Mouse (Mus musculus) ES-Bruce4 (cell line): ENCODE results near the gene 0610030E20Rik.

ENCODE experiments used
- CTCF ChIP-seq: IDR thresholded peaks from one replicate; pipeline ENCODE4 v1.8.1; 2011; ENCODE audit warnings: low read depth, low read length
- POLR2A ChIP-seq: IDR thresholded peaks from one replicate; pipeline ENCODE4 v1.8.1; 2011; ENCODE audit warnings: low read length; ENCODE audit not compliant: insufficient read depth

DNA sequence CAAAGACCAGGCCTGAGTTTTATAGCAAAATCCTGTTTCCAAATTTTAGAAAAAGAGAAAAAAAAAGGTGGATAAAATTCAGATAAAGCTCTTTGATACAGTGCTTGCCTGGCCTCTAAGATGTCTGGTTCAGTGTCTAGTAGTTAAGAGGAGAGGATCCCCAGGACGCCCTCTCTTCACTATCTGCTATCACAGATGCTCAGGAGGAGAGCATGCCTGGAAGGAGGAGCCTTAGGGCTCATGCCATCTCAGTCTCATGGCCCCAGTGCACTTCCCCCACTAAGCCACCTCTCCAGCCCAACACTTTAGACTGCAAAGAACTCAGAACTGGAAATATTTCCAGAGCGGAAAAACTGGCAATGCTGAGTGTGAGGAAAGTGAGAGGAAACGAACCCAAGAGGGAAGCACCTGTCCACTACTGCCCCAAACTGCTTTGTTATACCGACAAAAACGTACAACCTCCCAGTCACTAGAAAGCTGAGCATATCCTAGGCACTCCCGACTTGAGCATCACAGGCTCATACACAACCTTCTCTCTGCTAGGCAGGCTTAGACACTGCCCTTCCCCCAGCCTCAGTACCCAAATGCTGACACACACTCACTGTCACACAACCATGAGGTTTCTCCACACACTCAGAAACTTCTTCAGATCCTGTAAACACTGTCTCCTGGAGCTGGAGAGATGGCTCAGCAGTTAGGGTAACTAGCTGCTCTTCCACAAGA is 23.2 kb upstream of the 0610030E20Rik start:
- no peak for TF ChIP-seq POLR2A
- no peak for TF ChIP-seq CTCF
